Mouse (Mus musculus): ENCODE results near the gene Map4k4.

- TF ChIP-seq POLR2A (IDR thresholded peaks at IDR 0.05; ENCODE audit: extremely low read depth, insufficient read depth, low read length) (no peak), CTCF (IDR thresholded peaks at IDR 0.05; ENCODE audit: extremely low read depth, insufficient read depth, low read length) (no peak)
Measured at GRCm38 (mm10) chr1:40015066-40015678, 114.5 kb downstream of the Map4k4 start.
